Mouse (Mus musculus) left cerebral cortex, postnatal 10 days (tissue): ENCODE results near the gene Proca1. TPM values are rescaled to one million over a fixed set of nuclear protein-coding genes. Genes with fewer than 3 reads are reported as not detected.
A peak's percentile ranks its signal among the peaks of the same experiment; 100 is the strongest.

ENCODE experiments used
- DNase-seq, 2 experiments: peaks; one replicate each; pipeline ENCODE4 v3.0.0; 2021 to 2022; ENCODE audit warnings: low spot score in 2 of 2, mixed read lengths in 1 of 2; ENCODE audit errors: extremely low spot score in 1 of 2
- intact Hi-C: fragments of 180-260 bp; cut with DNase I; formaldehyde crosslinking; loops from one replicate; pipeline ENCODE4 v1.15.1; 2025
- total RNA-seq, 2 experiments: library from RNA; stranded (reverse); gene quantifications; 2 replicates each; pipeline ENCODE4 v1.2.3; 2021

The Proca1 gene
- total RNA-seq, 2 experiments from 2014 or later = 3.6 to 4.7 TPM

- DNase-seq = no peak
- intact Hi-C loops = no loop called here
Observed at GRCm38 (mm10) chr11:78202372-78202771, 9.2 kb downstream of the Proca1 start.

GRCm38 (mm10) chr11:78204287-78204686 lies 11.1 kb downstream of the Proca1 start:
- intact Hi-C loops = no loop called here
- no peak for DNase-seq

- intact Hi-C loops = no loop called here
- DNase-seq = no peak
Observed at GRCm38 (mm10) chr11:78205361-78206206, 12.4 kb downstream of the Proca1 start.

- intact Hi-C loops = no loop called here
- DNase-seq = no peak
Observed at GRCm38 (mm10) chr11:78207190-78207589, 14.0 kb downstream of the Proca1 start.

GRCm38 (mm10) chr11:78209886-78210285 lies 16.7 kb downstream of the Proca1 start:
- intact Hi-C loops = loop anchor here (5.0 kb wide), 1 partner anchor 57 kb away; no protein-coding TSS in a partner anchor
- DNase-seq = no peak

GRCm38 (mm10) chr11:78210615-78211014 lies 17.4 kb downstream of the Proca1 start:
- intact Hi-C loops = loop anchor here (5.0 kb wide), 1 partner anchor 57 kb away; no protein-coding TSS in a partner anchor
- no peak for DNase-seq

GRCm38 (mm10) chr11:78211513-78211912 lies 18.3 kb downstream of the Proca1 start:
- intact Hi-C loops = loop anchor here (5.0 kb wide), 1 partner anchor 56 kb away; no protein-coding TSS in a partner anchor
- DNase-seq = peak in 1 of 2 experiments; percentile 22

- intact Hi-C loops = loop anchor here (5.0 kb wide), 1 partner anchor 54 kb away; no protein-coding TSS in a partner anchor
- peak in 1 of 2 experiments; percentile 17 for DNase-seq
Observed at GRCm38 (mm10) chr11:78213086-78213817, 20.1 kb downstream of the Proca1 start.

GRCm38 (mm10) chr11:78215709-78216317 lies 22.6 kb downstream of the Proca1 start:
- DNase-seq = peak; percentile 28 to 29

GRCm38 (mm10) chr11:78223586-78223985 lies 30.4 kb downstream of the Proca1 start:
- DNase-seq = no peak
- intact Hi-C loops = loop anchor here (5.0 kb wide), 1 partner anchor 49 kb away; no protein-coding TSS in a partner anchor

More at GRCm38 (mm10) chr11:78215709-78216317, 22.6 kb downstream of the Proca1 start:
- intact Hi-C loops = no loop called here

- DNase-seq = no peak
- intact Hi-C loops = no loop called here
Observed at GRCm38 (mm10) chr11:78231518-78231917, 38.3 kb downstream of the Proca1 start.

- no peak for DNase-seq
- intact Hi-C loops = no loop called here
Observed at GRCm38 (mm10) chr11:78240193-78240857, 47.1 kb downstream of the Proca1 start.

- intact Hi-C loops = no loop called here
- DNase-seq = no peak
Observed at GRCm38 (mm10) chr11:78245261-78245626, 52.1 kb downstream of the Proca1 start.

- intact Hi-C loops = no loop called here
- DNase-seq = peak; percentile 80 to 92
Observed at GRCm38 (mm10) chr11:78245627-78246317, 52.6 kb downstream of the Proca1 start, which contains the start of the genes Sdf2 and Supt6. TSS of gene Sdf2 (plus strand) at chr11:78245746. TSS of gene Supt6 (minus strand) at chr11:78245987.

GRCm38 (mm10) chr11:78246318-78247011 lies 53.3 kb downstream of the Proca1 start:
- no peak for DNase-seq
- intact Hi-C loops = no loop called here

- no peak for DNase-seq
- intact Hi-C loops = no loop called here
Observed at GRCm38 (mm10) chr11:78247012-78247348, 53.8 kb downstream of the Proca1 start.

- DNase-seq = no peak
- intact Hi-C loops = no loop called here
Observed at GRCm38 (mm10) chr11:78247727-78248140, 54.5 kb downstream of the Proca1 start.
